Comparison of ENCODE assay signal across 9 mouse cellular contexts in genomic region chr7:118584257-118584907, GRCm38 (mm10). TPM values are rescaled to one million over a fixed set of nuclear protein-coding genes. Genes with fewer than 3 reads are reported as not detected.
DNase-seq lines count a peak whose midpoint lies in the region; ATAC-seq and TF ChIP-seq lines count a peak whose summit lies in the region.
"Had no signal": no experiment of that assay in that cellular context is flagged by ENCODE, and none has a peak within 500 bp of the region (broad histone marks: within the 10 kb centered on the region; RNA-seq: fewer than 3 reads in every experiment).

TSS of gene Tmc7 (minus strand) at chr7:118584736.

- no peak for TF ChIP-seq POLR2A in spleen, adult 2 months (IDR thresholded peaks at IDR 0.05; ENCODE audit: low read depth, low read length)

- peak; percentile 67 for DNase-seq in adrenal gland, postnatal 25 days
- DNase-seq in cerebellum, postnatal 25 days: peak; percentile 88 to 94
- DNase-seq in frontal cortex, postnatal 25 days (ENCODE audit: low spot score in 2 of 2): peak; percentile 63 to 77
- DNase-seq in left cerebral cortex, postnatal 14 days (ENCODE audit: low spot score in 2 of 2): peak; percentile 48 to 84
- DNase-seq in mesoderm, embryonic 11.5 days (ENCODE audit: low read depth, low spot score): peak; percentile 79
- DNase-seq in spleen, adult 2 months (ENCODE audit: low read depth in 1 of 2, low spot score in 2 of 2): peak in 1 of 2 experiments; percentile 38

- H3K4me2 ChIP-seq in hindbrain, embryonic 13.5 days: peak within 1 kb of the TSS; percentile 79

- H3K27me3 ChIP-seq in hindbrain, embryonic 13.5 days: 0 out of 2 replicates have a peak, but pooled peaks cover 2% of the 10 kb centered on the region
- H3K27me3 ChIP-seq in spleen, adult 2 months (ENCODE audit: control insufficient read depth, insufficient read depth, low read length): peaks cover 6% of the 10 kb centered on the region

- under 1% methylated on average over 49 of the region's 51 CpGs for WGBS in hindbrain, embryonic 13.5 days
- WGBS in spleen, adult 2 months: 3% methylated on average over 50 of the region's 51 CpGs

- H3K4me3 ChIP-seq in hindbrain, embryonic 13.5 days: peak within 1 kb of the TSS; percentile 68
- peak within 1 kb of the TSS; percentile 60 for H3K4me3 ChIP-seq in spleen, adult 2 months (ENCODE audit: extremely low read depth, insufficient read depth, insufficient read length)

- peaks cover 6% of the 10 kb centered on the region; the same call in 1 of the 2 replicates for H3K36me3 ChIP-seq in hindbrain, embryonic 13.5 days
- no peaks in the 10 kb centered on the region for H3K36me3 ChIP-seq in spleen, adult 2 months (ENCODE audit: control insufficient read depth, insufficient read depth, low read length)

- ATAC-seq in hindbrain, embryonic 13.5 days (ENCODE audit: low FRiP score): peak; percentile 92
- ATAC-seq in inflammation-experienced regulatory T-cells, adult 6 months: no peak

- H3K4me1 ChIP-seq in hindbrain, embryonic 13.5 days (replicated peaks): peaks cover 15% of the 10 kb centered on the region
- peaks cover 4% of the 10 kb centered on the region; the same call in 1 of the 2 replicates for H3K4me1 ChIP-seq in spleen, adult 2 months (ENCODE audit: control insufficient read depth, insufficient read depth, insufficient read length)

- H3K9me3 ChIP-seq in hindbrain, embryonic 13.5 days: no peaks in the 10 kb centered on the region

- intact Hi-C loops in left cerebral cortex, postnatal 14 days (cut with DNase I): no loop called here

- TF ChIP-seq CTCF in spleen, adult 2 months (IDR thresholded peaks at IDR 0.05; ENCODE audit: extremely low read depth, insufficient read depth, insufficient read length, insufficient replicate concordance): no peak

- peak within 1 kb of the TSS; percentile 88 for H3K9ac ChIP-seq in hindbrain, embryonic 13.5 days

- H3K27ac ChIP-seq in hindbrain, embryonic 13.5 days: peak within 1 kb of the TSS; percentile 70; the same call in 1 of the 2 replicates
- no peak within 1 kb of the TSS; the same call in 1 of the 2 replicates for H3K27ac ChIP-seq in spleen, adult 2 months (ENCODE audit: insufficient read depth, low read length)
- H3K27ac ChIP-seq: macrophage had no signal

RNA-seq across cellular contexts. Expression of gene Tmc7, which starts in this region (rescaled TPM):
- total RNA-seq in adrenal gland, postnatal 25 days (2021): 0.52 TPM in 1 of 2 replicates, not detected in the other
- 6.3 TPM in 2 replicates for polyA plus RNA-seq in hindbrain, embryonic 13.5 days (2015; fragmentation: Nextera tagmentation; extraction: Ambion mirVana)
- 10 to 100 TPM; 18.2 to 22.1 TPM for total RNA-seq in left cerebral cortex, postnatal 14 days (2021)
- polyA plus RNA-seq in spleen, adult 2 months (2012; rRNA removed): 0.07 and 0.08 TPM in 2 replicates
- not detected for polyA plus RNA-seq in inflammation-experienced regulatory T-cells, adult 6 months (2017; shearing (Covaris generic))
- polyA plus RNA-seq: macrophage had no signal

Comparison
In these comparisons a context has a peak if more than half of its experiments do, and no peak if none do; other contexts are left out.
1. RNA of gene Tmc7 (total RNA-seq): 18.2 to 22.1 TPM in left cerebral cortex, postnatal 14 days; 0.52 TPM in adrenal gland, postnatal 25 days; every median in the first group is over 10 times any median in the second.
2. Peak in DNase-seq in adrenal gland, postnatal 25 days; RNA of the gene not detected or under 1 TPM.